Mouse (Mus musculus): ENCODE measurements around the gene Chd5. TPM values are rescaled to one million over a fixed set of nuclear protein-coding genes. Genes with fewer than 3 reads are reported as not detected.
A peak's percentile ranks its signal among the peaks of the same experiment; 100 is the strongest.

Chd5 gene
- polyA plus RNA-seq, 1 experiment from 2014 or later: 0.08 TPM

- Histone ChIP-seq H3K27ac (ENCODE audit: poor library complexity, severe bottlenecking) (no peak overlapping the region), H3K4me3 (no peak overlapping the region), H3K27me3 (replicated peaks) (no peaks in the 10 kb centered on the region; the same call in 1 of the 2 replicates), H3K36me3 (no peaks in the 10 kb centered on the region), H3K4me1 (replicated peaks) (peaks cover 18% of the 10 kb centered on the region), H3K9me3 (replicated peaks) (no peaks in the 10 kb centered on the region), H3K4me2 (no peak overlapping the region), H3K9ac (no peak overlapping the region)
- no peak for ATAC-seq (ENCODE audit: insufficient number of reproducible peaks, low FRiP score)
- WGBS: 62% methylated on average over 13 of the region's 13 CpGs
These were observed 72.5 kb downstream of the Chd5 start for GRCm38 (mm10) chr4:152410961-152411360.

DNA sequence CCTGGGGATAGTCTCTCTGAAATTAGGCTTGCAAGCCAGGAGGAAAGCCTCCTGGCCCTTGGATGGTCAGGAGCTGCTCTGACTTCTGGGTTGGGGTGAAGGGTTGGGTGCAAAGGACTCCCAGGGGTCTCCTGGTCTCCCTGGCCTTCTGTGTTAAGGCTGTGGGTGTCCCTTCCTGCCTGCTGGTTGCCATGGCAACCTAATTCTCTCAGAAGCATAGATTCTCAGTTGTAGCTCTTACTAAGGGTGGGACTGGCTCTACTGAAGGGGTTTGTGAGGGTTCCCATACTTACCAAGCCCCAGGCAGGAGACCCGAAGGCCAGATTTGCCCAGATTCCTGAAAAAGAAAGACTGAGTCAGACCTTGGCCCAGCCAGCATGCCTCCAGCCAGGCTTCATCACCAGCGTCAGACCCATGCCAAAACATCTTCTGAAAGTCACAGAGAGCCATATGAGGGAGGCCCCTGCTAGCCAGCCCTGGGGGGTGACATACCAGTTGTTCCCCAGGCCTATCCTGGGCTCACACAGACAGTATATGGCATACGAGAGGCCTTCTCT lies 74.2 kb downstream of the Chd5 start:
- 78% methylated on average over 3 of the region's 3 CpGs for WGBS
- H3K4me3 ChIP-seq: no peak overlapping the region

DNA sequence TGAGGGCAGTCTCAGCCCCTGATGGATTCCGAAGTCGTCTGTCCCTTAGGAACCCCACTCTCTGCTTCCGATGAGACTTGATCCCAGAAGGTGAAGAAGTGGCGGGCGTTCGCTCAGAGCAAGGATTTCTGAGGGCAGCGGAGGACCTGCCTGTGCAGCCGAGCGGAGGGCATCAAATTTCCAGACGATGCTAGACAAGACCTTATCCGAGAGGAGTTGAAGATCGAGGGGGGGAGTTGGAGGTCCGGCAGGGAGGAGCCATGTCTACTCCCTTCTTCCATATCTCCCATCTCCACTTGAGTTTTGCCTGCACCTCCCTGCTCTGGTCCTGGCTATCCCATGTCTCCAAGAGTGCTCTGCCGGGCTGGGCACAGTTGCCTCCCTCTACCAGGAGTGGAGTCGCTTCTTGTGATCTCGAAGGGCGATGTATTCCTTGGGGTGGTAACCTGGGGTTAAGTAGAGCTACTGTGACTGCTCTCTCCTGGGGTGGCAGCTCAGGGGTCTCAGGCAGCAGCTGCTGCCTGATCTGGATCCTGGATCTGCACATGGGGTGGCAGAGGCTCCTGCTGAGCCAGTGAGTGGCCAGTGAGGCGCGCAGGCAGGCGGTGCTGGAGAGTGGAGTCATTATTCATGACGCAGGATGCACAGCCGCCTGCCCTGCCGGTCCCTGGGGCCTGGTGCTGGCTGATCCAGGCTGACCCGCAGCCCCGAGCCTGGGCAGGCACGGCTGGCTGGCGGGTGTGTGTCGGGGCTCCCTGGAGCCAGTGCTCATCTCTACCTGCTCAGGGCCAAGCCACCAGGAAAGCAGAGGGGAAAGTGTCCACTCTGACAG lies 80.0 kb downstream of the Chd5 start:
- WGBS: 40% methylated on average over 28 of the region's 28 CpGs

More for the DNA sequence above, 74.2 kb downstream of the Chd5 start:
- ATAC-seq (ENCODE audit: insufficient number of reproducible peaks, low FRiP score): no peak
- Histone ChIP-seq H3K9ac (no peak overlapping the region), H3K9me3 (replicated peaks) (no peaks in the 10 kb centered on the region), H3K36me3 (no peaks in the 10 kb centered on the region), H3K27me3 (replicated peaks) (peaks cover 10% of the 10 kb centered on the region), H3K27ac (ENCODE audit: poor library complexity, severe bottlenecking) (no peak overlapping the region), H3K4me2 (no peak overlapping the region), H3K4me1 (replicated peaks) (peaks cover 18% of the 10 kb centered on the region)

GRCm38 (mm10) chr4:152423576-152423975 lies 85.1 kb downstream of the Chd5 start:
- Histone ChIP-seq H3K27me3 (replicated peaks) (peaks cover 16% of the 10 kb centered on the region), H3K36me3 (no peaks in the 10 kb centered on the region), H3K4me1 (replicated peaks) (no peaks in the 10 kb centered on the region), H3K4me3 (no peak overlapping the region), H3K27ac (ENCODE audit: poor library complexity, severe bottlenecking) (no peak overlapping the region), H3K9ac (no peak overlapping the region), H3K9me3 (replicated peaks) (peaks cover 4% of the 10 kb centered on the region), H3K4me2 (no peak overlapping the region)
- ATAC-seq (ENCODE audit: insufficient number of reproducible peaks, low FRiP score): no peak
- 77% methylated on average over 6 of the region's 6 CpGs for WGBS

More for the DNA sequence above, 80.0 kb downstream of the Chd5 start:
- Histone ChIP-seq H3K27ac (ENCODE audit: poor library complexity, severe bottlenecking) (no peak overlapping the region), H3K9me3 (replicated peaks) (no peaks in the 10 kb centered on the region; the same call in 1 of the 2 replicates), H3K4me3 (no peak overlapping the region), H3K36me3 (no peaks in the 10 kb centered on the region), H3K9ac (no peak overlapping the region), H3K27me3 (replicated peaks) (peaks cover 36% of the 10 kb centered on the region), H3K4me2 (no peak overlapping the region), H3K4me1 (replicated peaks) (no peaks in the 10 kb centered on the region)
- ATAC-seq (ENCODE audit: insufficient number of reproducible peaks, low FRiP score): no peak

- H3K27me3 ChIP-seq (replicated peaks): peaks cover 9% of the 10 kb centered on the region
- no peak overlapping the region for H3K9ac ChIP-seq
- H3K36me3 ChIP-seq: no peaks in the 10 kb centered on the region
- H3K4me2 ChIP-seq: no peak overlapping the region
- WGBS: 34% methylated on average over 4 of the region's 4 CpGs
- peaks cover 4% of the 10 kb centered on the region for H3K9me3 ChIP-seq (replicated peaks)
- H3K4me3 ChIP-seq: no peak overlapping the region
- no peak for ATAC-seq (ENCODE audit: insufficient number of reproducible peaks, low FRiP score)
- H3K4me1 ChIP-seq (replicated peaks): no peaks in the 10 kb centered on the region
- H3K27ac ChIP-seq (ENCODE audit: poor library complexity, severe bottlenecking): no peak overlapping the region
These were observed 85.9 kb downstream of the Chd5 start for GRCm38 (mm10) chr4:152424341-152424740.

DNA sequence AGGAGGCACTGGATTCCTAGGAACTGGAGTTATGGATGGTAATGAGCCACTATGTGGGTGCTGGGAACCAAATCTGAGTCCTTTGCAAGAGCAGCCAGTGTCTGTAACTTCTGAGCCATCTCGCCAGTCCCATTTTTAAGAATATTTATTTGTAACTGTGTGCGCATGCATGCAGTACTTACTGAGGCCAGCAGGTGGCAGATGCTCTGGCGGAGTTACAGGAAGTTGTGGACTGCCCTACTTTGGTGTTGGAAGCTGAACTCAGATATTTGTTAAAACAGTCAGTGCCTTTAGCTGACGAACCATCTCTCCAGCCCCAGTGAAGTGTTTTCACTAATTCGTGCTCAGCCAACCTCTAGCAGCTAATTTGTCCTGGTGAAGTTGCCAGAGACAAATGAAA lies 86.5 kb downstream of the Chd5 start:
- no peak overlapping the region for H3K27ac ChIP-seq (ENCODE audit: poor library complexity, severe bottlenecking)
- H3K9ac ChIP-seq: no peak overlapping the region
- 55% methylated on average over 5 of the region's 5 CpGs for WGBS
- ATAC-seq (ENCODE audit: insufficient number of reproducible peaks, low FRiP score): no peak
- 0 out of 2 replicates have a peak, but pooled peaks cover 4% of the 10 kb centered on the region for H3K27me3 ChIP-seq (replicated peaks)
- no peaks in the 10 kb centered on the region for H3K36me3 ChIP-seq
- no peaks in the 10 kb centered on the region for H3K4me1 ChIP-seq (replicated peaks)
- H3K4me3 ChIP-seq: no peak overlapping the region
- H3K9me3 ChIP-seq (replicated peaks): peaks cover 4% of the 10 kb centered on the region
- no peak overlapping the region for H3K4me2 ChIP-seq

DNA sequence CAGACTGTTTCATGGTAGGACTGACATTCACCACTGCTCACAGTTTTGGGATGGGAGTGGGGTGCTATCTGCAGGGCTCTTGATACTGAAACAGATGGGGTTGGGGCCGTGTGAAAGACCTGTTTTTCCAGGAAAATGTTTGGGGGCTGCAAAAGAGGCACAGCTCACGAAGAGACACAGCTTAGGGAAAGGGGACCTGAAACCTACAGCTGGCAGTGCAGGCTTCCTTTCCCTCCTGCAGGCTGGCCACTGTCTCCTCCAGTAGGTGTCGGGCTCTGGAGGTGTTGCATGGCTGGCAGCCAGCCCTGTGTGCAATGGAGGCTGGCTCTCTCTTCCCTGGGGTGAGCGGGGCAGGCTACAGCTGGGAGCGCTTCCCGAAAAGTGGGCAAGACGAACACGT lies 89.8 kb downstream of the Chd5 start:
- H3K27me3 ChIP-seq (replicated peaks): peaks cover 15% of the 10 kb centered on the region
- H3K36me3 ChIP-seq: no peaks in the 10 kb centered on the region
- H3K4me3 ChIP-seq: no peak overlapping the region
- no peak overlapping the region for H3K27ac ChIP-seq (ENCODE audit: poor library complexity, severe bottlenecking)
- no peak overlapping the region for H3K4me2 ChIP-seq
- ATAC-seq (ENCODE audit: insufficient number of reproducible peaks, low FRiP score): no peak
- H3K9me3 ChIP-seq (replicated peaks): peaks cover 4% of the 10 kb centered on the region; the same call in 1 of the 2 replicates
- H3K9ac ChIP-seq: no peak overlapping the region
- 44% methylated on average over 8 of the region's 8 CpGs for WGBS
- H3K4me1 ChIP-seq (replicated peaks): no peaks in the 10 kb centered on the region

GRCm38 (mm10) chr4:152432308-152432707 lies 93.9 kb downstream of the Chd5 start:
- no peak overlapping the region for H3K4me2 ChIP-seq
- WGBS: 44% methylated on average over 5 of the region's 5 CpGs
- ATAC-seq (ENCODE audit: insufficient number of reproducible peaks, low FRiP score): no peak

DNA sequence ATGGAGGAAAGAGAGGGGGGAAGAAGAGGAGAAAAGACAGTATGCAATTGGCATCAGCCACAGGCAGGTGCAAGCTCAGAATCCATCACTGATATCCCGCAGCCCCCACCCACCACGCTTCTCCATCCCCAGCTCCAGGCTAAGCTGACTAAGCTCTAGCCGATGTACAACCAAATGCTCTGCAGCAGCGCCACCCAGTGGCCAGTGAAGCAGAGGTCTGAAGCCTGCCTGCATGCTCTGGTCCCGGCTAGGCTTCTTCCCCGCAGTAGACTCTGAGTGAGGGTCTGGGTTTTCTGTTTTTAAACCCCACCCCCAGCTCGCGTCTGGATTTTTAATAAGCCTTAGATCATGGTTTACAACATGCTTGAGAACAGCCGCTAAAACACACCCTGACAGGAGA lies 96.4 kb downstream of the Chd5 start:
- WGBS: 1% methylated on average over 9 of the region's 9 CpGs
- Histone ChIP-seq H3K4me3 (0 out of 2 replicates have a peak overlapping the region, but pooled peaks have one; percentile 7), H3K4me2 (peak overlapping the region; percentile 60), H3K9ac (no peak overlapping the region), H3K27ac (ENCODE audit: poor library complexity, severe bottlenecking) (no peak overlapping the region), H3K9me3 (replicated peaks) (no peaks in the 10 kb centered on the region), H3K36me3 (no peaks in the 10 kb centered on the region), H3K4me1 (replicated peaks) (no peaks in the 10 kb centered on the region), H3K27me3 (replicated peaks) (peaks cover 44% of the 10 kb centered on the region)
- ATAC-seq (ENCODE audit: insufficient number of reproducible peaks, low FRiP score): peak; percentile 66; the same call in 1 of the 2 replicates

More at GRCm38 (mm10) chr4:152432308-152432707, 93.9 kb downstream of the Chd5 start:
- peaks cover 31% of the 10 kb centered on the region for H3K27me3 ChIP-seq (replicated peaks)
- no peak overlapping the region for H3K9ac ChIP-seq
- H3K4me3 ChIP-seq: no peak overlapping the region
- H3K4me1 ChIP-seq (replicated peaks): no peaks in the 10 kb centered on the region
- H3K9me3 ChIP-seq (replicated peaks): no peaks in the 10 kb centered on the region
- H3K27ac ChIP-seq (ENCODE audit: poor library complexity, severe bottlenecking): no peak overlapping the region
- H3K36me3 ChIP-seq: no peaks in the 10 kb centered on the region

DNA sequence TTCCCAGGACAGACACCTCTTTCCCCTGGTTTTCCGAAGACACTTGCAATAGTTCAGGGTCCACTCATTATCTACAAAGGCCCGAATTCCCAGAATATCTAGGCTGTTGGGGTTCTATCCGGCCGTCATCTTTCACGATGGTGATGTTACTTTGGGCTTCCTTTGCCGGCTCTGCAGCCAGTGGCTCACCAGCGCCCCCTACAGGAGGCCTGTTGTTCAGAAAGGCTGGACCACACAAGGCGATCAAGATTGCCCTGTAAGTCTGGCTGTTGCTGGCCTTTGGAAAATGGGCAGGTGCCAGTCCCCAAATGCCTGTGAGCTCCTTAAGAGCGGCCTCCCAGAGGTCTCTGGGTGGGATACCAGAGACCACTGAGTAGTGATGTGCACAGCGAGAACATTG lies 96.8 kb downstream of the Chd5 start:
- H3K9ac ChIP-seq: no peak overlapping the region
- no peaks in the 10 kb centered on the region for H3K9me3 ChIP-seq (replicated peaks)
- H3K4me1 ChIP-seq (replicated peaks): no peaks in the 10 kb centered on the region
- peaks cover 47% of the 10 kb centered on the region for H3K27me3 ChIP-seq (replicated peaks)
- ATAC-seq (ENCODE audit: insufficient number of reproducible peaks, low FRiP score): no peak
- no peak overlapping the region for H3K27ac ChIP-seq (ENCODE audit: poor library complexity, severe bottlenecking)
- no peaks in the 10 kb centered on the region for H3K36me3 ChIP-seq
- WGBS: 15% methylated on average over 10 of the region's 10 CpGs
- 0 out of 2 replicates have a peak overlapping the region, but pooled peaks have one; percentile 7 for H3K4me3 ChIP-seq
- peak overlapping the region; percentile 60 for H3K4me2 ChIP-seq
